Mouse (Mus musculus): ENCODE data around the gene Hpn. TPM values are rescaled to one million over a fixed set of nuclear protein-coding genes. Genes with fewer than 3 reads are reported as not detected.

Hpn gene
- polyA plus RNA-seq, 1 experiment from 2014 or later: not detected

DNA sequence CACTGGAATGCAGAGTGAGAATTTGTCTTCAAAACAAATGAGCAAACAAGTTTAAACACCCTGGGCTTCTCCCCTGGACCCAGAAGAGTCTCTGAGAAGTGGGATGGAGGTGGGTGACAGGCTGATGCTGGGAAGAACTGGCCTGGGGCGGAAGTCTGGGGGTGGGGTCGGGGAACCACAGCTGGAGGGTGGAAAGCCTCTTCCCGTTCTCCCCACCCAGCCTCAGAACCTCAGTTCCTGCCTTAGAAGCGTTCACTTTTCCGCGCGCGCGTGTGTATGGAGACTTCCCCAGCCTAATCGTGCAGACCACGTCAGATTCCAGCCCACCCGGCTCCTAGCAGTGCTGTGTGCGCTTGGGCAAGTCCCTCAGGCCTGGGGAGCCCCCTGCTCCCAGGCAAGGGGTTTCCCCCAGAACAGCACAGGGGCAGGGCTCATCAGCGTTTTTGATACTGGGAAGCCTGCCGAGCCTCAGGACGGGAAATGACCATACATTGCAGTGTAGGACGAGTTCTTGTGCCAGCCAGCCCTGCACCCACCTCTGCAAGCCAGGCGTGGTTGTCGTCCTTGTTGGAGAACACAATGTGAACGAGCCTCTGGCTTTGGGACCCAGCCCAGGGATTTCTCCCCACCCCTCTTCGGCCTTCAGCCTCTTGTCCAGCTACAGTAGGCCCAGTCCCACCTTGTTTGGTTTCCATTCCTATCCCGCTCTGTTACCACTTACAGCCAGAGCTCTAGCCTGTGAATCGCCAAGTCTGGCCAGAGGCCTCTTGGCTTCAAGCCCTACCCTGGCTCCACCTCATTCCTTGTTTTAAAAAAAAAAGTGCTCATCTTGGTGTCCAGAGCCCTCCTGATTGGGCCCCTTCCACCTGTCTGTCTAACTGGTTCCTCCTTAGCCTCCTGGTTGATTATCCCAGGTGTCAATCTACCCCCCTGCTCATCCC is 36.5 kb upstream of the Hpn start:
- 16% methylated on average over 23 of the region's 23 CpGs for WGBS
- Histone ChIP-seq H3K9ac (peak overlapping the region; percentile 92), H3K4me1 (peaks cover 36% of the 10 kb centered on the region), H3K4me2 (peak overlapping the region; percentile 85), H3K27me3 (no peaks in the 10 kb centered on the region), H3K36me3 (ENCODE audit: poor library complexity, severe bottlenecking) (peaks cover 8% of the 10 kb centered on the region), H3K27ac (peak overlapping the region; percentile 96), H3K4me3 (peak overlapping the region; percentile 72), H3K9me3 (replicated peaks) (no peaks in the 10 kb centered on the region)
- ATAC-seq: peak; percentile 28

DNA sequence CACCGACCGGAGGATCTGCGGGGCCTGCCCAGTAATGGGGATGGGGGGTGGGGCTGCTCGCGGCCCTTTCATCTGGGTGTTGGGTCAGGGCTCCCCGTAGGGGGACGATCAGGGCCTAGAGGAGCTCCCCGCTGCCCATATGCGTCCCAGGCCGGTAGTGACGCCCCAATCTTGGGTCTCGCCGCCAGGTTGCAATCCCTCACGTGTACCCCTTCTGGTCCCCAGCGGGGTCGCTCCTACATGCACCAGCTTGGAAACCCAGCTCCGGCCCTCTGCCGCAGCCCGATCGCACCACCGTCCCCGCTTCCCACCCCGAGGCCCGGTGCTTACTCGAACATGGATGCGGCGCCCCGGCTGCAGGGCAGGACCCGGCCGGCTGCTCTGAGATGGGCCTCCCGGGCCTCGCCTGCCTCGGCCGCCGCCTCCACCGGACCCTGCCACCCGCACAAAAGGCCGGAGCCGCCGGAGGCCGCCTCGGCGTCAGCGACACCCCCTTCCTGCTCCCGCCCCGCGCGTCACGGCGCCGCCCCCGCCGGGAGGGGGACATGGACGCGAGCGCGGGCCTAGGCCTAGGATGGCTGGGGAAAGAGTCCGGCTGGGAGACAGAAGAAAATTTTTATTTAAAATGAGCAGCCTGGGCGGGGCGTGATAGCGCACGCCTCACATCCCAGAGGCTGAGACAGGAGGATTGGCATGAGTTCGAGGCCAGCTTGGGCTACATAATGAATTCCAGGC is 35.6 kb upstream of the Hpn start:
- Histone ChIP-seq H3K27me3 (no peaks in the 10 kb centered on the region), H3K4me1 (peaks cover 36% of the 10 kb centered on the region), H3K36me3 (ENCODE audit: poor library complexity, severe bottlenecking) (peaks cover 13% of the 10 kb centered on the region), H3K9me3 (replicated peaks) (no peaks in the 10 kb centered on the region), H3K4me2 (peak overlapping the region; percentile 85), H3K27ac (peak overlapping the region; percentile 96), H3K4me3 (peak overlapping the region; percentile 72), H3K9ac (peak overlapping the region; percentile 92)
- ATAC-seq: peak; percentile 87
- under 1% methylated on average over 56 of the region's 63 CpGs for WGBS

DNA sequence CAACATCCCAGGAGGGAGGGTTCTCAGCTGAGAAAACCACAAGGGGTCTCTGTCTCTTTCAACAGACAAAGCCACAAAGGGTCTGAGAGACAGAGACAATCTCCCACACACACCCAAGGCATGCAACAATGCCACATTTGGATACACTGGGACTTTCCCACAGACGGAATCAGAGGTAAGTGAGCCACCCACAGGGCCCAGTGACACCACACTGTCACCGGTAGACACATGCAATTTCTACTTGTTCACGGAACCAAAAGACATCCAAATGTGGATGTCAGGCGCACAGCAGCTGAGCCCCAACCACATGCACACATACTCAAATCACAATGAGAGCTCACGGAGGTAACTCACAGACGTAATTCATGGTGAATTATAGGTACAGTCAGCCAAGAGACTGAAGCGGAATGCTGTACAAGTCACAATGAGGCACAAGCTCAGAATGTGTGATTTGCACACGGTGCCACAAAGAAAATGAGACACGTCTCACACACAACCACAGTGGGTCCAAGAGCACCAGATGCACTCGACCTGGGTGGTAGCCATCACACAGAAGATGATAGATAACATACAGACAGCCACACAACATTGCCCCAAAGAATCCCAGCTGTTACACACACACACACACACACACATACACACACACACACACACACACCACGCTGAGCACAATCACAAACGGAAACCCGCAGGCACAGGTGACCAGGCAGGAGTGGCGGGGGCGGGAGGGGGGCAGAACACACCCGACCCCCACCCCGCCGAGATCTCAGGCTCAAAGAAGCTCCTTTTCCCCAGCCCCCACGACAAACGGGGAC is 34.9 kb upstream of the Hpn start:
- peak overlapping the region; percentile 96 for H3K27ac ChIP-seq

DNA sequence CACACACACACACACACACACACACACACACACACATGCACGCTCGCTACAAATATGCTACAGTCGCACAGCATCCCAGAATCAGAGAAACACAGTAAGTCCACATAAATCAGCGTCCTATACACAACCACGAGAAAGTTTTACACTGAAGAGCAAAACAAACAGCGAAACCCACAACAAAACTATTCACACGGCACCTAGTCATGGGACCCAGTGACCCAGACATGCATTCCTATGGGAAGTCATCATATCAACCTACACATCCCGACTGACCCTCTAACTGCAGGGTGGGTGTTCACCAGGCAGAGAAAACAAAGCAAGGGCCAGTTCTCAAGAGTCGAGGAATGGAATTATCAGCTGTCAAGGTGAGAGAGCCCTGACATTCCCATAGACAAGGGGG is 34.2 kb upstream of the Hpn start:
- peak overlapping the region; percentile 72 for H3K4me3 ChIP-seq
- H3K4me1 ChIP-seq: peaks cover 36% of the 10 kb centered on the region
- peak overlapping the region; percentile 96 for H3K27ac ChIP-seq
- H3K36me3 ChIP-seq (ENCODE audit: poor library complexity, severe bottlenecking): peaks cover 23% of the 10 kb centered on the region
- no peak for ATAC-seq
- no peaks in the 10 kb centered on the region for H3K9me3 ChIP-seq (replicated peaks)
- peak overlapping the region; percentile 92 for H3K9ac ChIP-seq
- H3K4me2 ChIP-seq: peak overlapping the region; percentile 85
- no peaks in the 10 kb centered on the region for H3K27me3 ChIP-seq
- WGBS: 33% methylated on average over 9 of the region's 9 CpGs

More for the DNA sequence above, 34.9 kb upstream of the Hpn start:
- ATAC-seq: peak; percentile 12
- Histone ChIP-seq H3K4me1 (peaks cover 36% of the 10 kb centered on the region), H3K9ac (peak overlapping the region; percentile 92), H3K4me2 (peak overlapping the region; percentile 85), H3K4me3 (peak overlapping the region; percentile 72), H3K9me3 (replicated peaks) (no peaks in the 10 kb centered on the region), H3K27me3 (no peaks in the 10 kb centered on the region), H3K36me3 (ENCODE audit: poor library complexity, severe bottlenecking) (peaks cover 21% of the 10 kb centered on the region)
- under 1% methylated on average over 18 of the region's 20 CpGs for WGBS

DNA sequence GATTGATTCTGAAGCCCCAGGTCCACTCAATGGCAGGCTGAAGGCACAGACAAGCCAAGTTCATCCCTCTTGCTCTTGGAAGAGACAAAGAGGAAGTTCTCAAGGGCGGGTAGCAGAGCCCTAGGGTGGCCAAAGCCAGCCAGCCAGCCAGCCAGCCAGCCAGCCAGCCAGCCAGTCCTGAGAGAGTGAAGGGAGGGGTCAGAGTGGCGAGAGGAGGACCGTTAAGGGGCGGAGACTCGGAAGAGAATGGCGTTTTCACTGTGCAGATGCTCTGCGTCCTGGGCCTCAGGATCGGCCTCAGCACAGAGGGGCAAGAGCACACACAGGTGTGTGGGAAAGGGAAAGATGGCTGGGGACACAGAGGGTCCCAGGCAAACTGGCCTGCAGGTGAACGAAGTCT is 33.7 kb upstream of the Hpn start:
- ATAC-seq: peak; percentile 34; the same call in 1 of the 2 replicates
- H3K36me3 ChIP-seq (ENCODE audit: poor library complexity, severe bottlenecking): peaks cover 27% of the 10 kb centered on the region
- H3K4me1 ChIP-seq: peaks cover 36% of the 10 kb centered on the region
- H3K27me3 ChIP-seq: no peaks in the 10 kb centered on the region
- H3K9me3 ChIP-seq (replicated peaks): no peaks in the 10 kb centered on the region
- WGBS: 3% methylated on average over 9 of the region's 9 CpGs
- H3K27ac ChIP-seq: peak overlapping the region; percentile 96
- H3K4me3 ChIP-seq: peak overlapping the region; percentile 72
- peak overlapping the region; percentile 85 for H3K4me2 ChIP-seq
- peak overlapping the region; percentile 92 for H3K9ac ChIP-seq

DNA sequence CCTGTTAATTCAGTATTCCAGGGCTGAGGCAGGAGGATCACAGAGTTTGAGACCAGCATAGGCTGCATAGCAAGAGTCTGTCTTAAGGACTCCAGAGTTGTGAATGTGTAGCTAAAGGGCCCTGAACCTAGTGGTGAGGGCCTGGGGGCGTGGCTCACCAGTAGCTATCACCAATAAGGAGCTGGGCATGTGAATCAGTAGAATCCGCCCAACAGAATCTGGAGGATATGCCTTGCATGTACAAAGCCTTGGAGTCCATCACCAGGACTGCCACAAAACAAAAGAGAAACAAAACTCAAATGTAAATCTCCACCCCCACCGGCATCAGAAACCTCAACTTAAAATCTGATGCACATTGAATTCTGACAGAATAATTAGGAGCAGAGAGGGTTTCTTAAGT is 33.0 kb upstream of the Hpn start:
- Histone ChIP-seq H3K9me3 (replicated peaks) (no peaks in the 10 kb centered on the region), H3K4me3 (peak overlapping the region; percentile 72), H3K27ac (peak overlapping the region; percentile 96), H3K4me2 (peak overlapping the region; percentile 85), H3K4me1 (peaks cover 36% of the 10 kb centered on the region), H3K27me3 (no peaks in the 10 kb centered on the region), H3K36me3 (ENCODE audit: poor library complexity, severe bottlenecking) (peaks cover 34% of the 10 kb centered on the region), H3K9ac (peak overlapping the region; percentile 92)
- no peak for ATAC-seq
- WGBS: 57% methylated on average over 3 of the region's 3 CpGs

DNA sequence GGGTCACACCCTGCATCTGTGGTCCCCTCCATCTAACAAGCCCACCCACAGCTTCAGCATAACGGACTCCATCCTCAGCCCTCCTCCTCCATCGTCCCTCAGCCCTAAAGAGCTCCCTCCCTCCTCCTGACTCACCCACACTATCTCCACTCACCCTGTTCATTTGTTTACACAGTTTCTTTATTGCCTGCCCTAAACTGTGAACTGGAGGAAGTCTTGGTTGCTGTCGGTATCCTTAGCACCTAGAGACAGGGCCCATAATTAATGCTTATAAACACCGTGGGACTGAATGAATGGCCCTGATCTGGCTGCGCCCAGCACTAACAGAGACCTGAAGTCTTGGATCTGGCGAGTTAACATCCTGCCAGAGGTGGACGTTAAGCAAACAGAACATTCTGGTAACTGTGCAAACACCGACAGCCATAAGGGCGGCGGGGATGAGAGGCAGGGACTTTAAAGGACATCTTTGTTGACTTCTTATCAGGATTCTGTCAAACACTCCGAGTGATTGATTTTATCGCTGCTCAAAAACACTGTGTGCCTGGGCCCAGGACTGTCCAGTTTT is 30.6 kb upstream of the Hpn start:
- ATAC-seq: no peak
- Histone ChIP-seq H3K27me3 (no peaks in the 10 kb centered on the region), H3K4me3 (no peak overlapping the region), H3K9me3 (replicated peaks) (no peaks in the 10 kb centered on the region), H3K4me1 (peaks cover 27% of the 10 kb centered on the region), H3K36me3 (ENCODE audit: poor library complexity, severe bottlenecking) (peaks cover 58% of the 10 kb centered on the region), H3K4me2 (no peak overlapping the region), H3K27ac (no peak overlapping the region), H3K9ac (no peak overlapping the region)
- 89% methylated on average over 12 of the region's 12 CpGs for WGBS

DNA sequence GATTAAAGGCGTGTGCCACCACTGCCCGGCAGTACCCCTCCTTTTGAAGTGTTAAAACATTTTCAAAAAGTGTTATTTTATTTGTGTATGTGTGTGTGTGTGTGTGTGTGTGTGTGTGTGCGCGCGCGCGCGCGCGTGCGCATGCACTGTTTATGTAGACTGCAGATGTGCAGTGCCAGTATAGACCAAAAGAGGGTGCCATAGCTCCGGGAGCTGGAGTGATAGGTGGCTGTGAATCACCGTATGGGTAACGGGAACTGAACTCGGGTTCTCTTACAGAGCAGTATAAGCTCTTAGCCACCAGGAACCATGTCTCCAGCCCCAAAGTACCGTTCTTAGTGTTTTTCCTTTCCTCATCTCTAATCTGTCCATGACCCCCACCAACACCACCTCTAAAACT is 29.8 kb upstream of the Hpn start:
- 98% methylated on average over 16 of the region's 16 CpGs for WGBS
- H3K4me3 ChIP-seq: no peak overlapping the region
- H3K4me2 ChIP-seq: no peak overlapping the region
- H3K36me3 ChIP-seq (ENCODE audit: poor library complexity, severe bottlenecking): peaks cover 66% of the 10 kb centered on the region
- H3K9ac ChIP-seq: no peak overlapping the region
- H3K9me3 ChIP-seq (replicated peaks): no peaks in the 10 kb centered on the region
- no peak overlapping the region for H3K27ac ChIP-seq
- no peaks in the 10 kb centered on the region for H3K27me3 ChIP-seq
- ATAC-seq: no peak
- peaks cover 27% of the 10 kb centered on the region for H3K4me1 ChIP-seq

DNA sequence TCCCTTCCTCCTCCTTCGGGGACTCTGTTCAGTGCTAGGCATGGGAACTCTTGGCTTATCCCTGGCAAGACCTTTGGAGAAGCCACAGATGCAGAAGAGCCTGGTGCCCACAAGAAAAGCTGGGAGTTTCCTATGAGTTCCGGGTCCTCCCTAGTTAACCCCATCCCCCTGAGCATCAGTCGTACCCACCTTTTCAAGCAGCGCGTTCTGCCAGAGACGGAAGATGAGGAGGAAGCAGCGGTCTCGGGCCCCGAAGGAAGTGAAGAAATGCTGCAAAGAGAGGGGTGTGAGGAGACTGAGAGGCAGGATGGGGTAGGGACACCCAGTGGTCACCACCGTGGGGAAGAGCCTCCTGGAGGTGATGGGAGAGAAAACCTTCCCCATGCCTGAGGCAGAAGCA is 25.9 kb upstream of the Hpn start:
- no peaks in the 10 kb centered on the region for H3K9me3 ChIP-seq (replicated peaks)
- WGBS: 97% methylated on average over 10 of the region's 10 CpGs
- H3K4me1 ChIP-seq: no peaks in the 10 kb centered on the region

DNA sequence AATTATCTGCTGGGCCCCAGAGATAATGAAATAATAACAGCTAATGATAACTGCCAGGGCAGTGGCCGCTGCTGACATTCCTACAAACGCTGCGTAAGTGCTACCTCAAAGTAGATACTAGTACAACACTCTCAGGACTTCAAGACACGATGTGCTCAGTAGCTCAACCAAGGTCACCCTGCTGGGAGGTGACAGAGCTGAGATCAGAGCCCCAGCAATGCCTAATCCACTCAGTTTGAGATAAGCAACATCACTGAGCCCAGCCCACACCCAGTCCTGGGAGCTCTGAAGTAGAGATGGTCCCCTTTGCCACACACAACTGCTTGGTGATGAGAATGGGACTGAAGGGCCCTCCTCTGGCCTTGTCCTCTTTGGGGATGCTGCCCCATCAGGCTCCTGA is 25.2 kb upstream of the Hpn start:
- no peak for ATAC-seq
- H3K4me1 ChIP-seq: no peaks in the 10 kb centered on the region
- H3K36me3 ChIP-seq (ENCODE audit: poor library complexity, severe bottlenecking): peaks cover 94% of the 10 kb centered on the region
- no peak overlapping the region for H3K4me3 ChIP-seq
- H3K27ac ChIP-seq: no peak overlapping the region
- WGBS: 91% methylated on average over 4 of the region's 4 CpGs
- no peak overlapping the region for H3K4me2 ChIP-seq
- H3K27me3 ChIP-seq: no peaks in the 10 kb centered on the region
- H3K9me3 ChIP-seq (replicated peaks): no peaks in the 10 kb centered on the region
- no peak overlapping the region for H3K9ac ChIP-seq

More for the DNA sequence above, 25.9 kb upstream of the Hpn start:
- H3K4me3 ChIP-seq: no peak overlapping the region
- no peaks in the 10 kb centered on the region for H3K27me3 ChIP-seq
- H3K36me3 ChIP-seq (ENCODE audit: poor library complexity, severe bottlenecking): peaks cover 92% of the 10 kb centered on the region
- no peak overlapping the region for H3K4me2 ChIP-seq
- H3K27ac ChIP-seq: no peak overlapping the region
- no peak overlapping the region for H3K9ac ChIP-seq
- no peak for ATAC-seq

DNA sequence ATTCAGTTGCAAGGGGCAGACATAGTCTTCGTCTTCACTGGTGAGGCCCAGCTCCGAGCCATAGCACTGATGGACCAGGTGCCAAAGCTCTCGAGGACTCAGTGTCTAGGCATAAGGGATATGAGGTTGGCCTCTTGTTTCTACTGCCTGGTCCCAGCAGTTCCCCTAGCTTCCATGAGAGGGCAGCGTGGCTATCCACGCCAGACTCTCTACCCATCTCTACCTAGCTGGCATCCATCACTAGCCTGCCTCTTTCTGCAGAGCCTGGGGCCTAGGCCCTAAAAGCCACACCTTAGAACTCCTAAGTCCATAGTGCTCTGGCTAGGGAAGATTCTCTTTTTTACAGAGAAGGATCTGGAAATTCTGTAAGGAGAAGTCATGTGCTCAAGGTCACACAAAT is 24.7 kb upstream of the Hpn start:
- no peaks in the 10 kb centered on the region for H3K9me3 ChIP-seq (replicated peaks)
- H3K4me2 ChIP-seq: no peak overlapping the region
- H3K27me3 ChIP-seq: no peaks in the 10 kb centered on the region
- no peak overlapping the region for H3K27ac ChIP-seq
- no peaks in the 10 kb centered on the region for H3K4me1 ChIP-seq
- H3K4me3 ChIP-seq: no peak overlapping the region
- peaks cover 94% of the 10 kb centered on the region for H3K36me3 ChIP-seq (ENCODE audit: poor library complexity, severe bottlenecking)
- ATAC-seq: peak; percentile 58
- H3K9ac ChIP-seq: no peak overlapping the region
- 71% methylated on average over 5 of the region's 5 CpGs for WGBS

Data from forebrain, embryonic 13.5 days (tissue).